Mouse (Mus musculus): ENCODE data around the gene Lrrc73.

DNA sequence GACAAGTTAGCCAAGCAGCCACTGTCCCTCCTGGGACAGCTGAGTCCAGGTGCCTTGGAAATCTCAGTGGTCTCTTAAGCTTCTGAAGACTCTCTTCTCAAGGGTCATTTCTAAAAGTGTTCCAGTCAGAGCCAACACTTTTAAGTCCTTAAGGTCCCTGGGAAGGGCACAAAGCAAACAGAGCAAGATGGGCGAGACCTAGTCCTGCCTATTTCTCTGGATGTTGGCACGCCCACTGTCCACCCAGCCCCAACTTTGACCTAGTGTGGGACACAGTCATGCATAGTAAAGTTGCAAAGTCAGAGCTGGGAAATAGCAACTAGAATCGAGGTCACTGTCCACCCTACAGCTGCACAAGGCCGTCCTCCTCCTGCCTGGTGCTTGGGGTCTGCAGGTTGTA, 10.3 kb upstream of the Lrrc73 start:
- TF ChIP-seq CTCF (conservative IDR thresholded peaks at IDR 0.05; ENCODE audit: low read length) (no peak), POU5F1 (IDR thresholded peaks at IDR 0.05; ENCODE audit: borderline replicate concordance, low read length) (no peak), NANOG (IDR thresholded peaks at IDR 0.05; ENCODE audit: borderline replicate concordance, low read length) (no peak)
